Mouse (Mus musculus): Measurements from ENCODE around the gene Tcea2. TPM values are rescaled to one million over a fixed set of nuclear protein-coding genes. Genes with fewer than 3 reads are reported as not detected.

Tcea2 gene
- total RNA-seq, 2 experiments from 2014 or later: 7.5 to 9.7 TPM

DNA sequence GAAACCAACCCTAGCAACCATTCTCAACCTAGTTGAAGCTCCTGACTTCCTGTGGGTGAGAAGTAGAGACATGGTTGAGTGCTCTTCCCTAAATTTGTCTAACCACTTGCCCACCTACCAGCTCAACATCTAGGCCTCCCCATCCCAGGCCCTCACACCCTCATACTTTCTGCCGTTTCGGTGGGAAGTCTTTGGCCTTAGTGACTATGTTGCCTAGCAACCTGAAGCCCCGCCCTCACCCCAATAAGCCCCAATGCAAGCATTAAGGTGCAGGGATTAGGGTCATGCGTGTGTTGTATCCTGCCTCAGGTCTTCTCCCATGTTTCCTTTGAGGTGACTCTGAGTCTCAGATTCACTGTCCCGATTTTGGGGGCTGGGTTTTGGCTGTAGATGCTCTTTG lies 18.1 kb downstream of the Tcea2 start, which contains the start of gene Lkaaear1:
Lkaaear1 (minus strand) TSS at position 202 of the 400 bp plus-strand sequence.
- peak in 1 of 2 experiments; percentile 9 for DNase-seq (ENCODE audit: low spot score in 2 of 2)

DNA sequence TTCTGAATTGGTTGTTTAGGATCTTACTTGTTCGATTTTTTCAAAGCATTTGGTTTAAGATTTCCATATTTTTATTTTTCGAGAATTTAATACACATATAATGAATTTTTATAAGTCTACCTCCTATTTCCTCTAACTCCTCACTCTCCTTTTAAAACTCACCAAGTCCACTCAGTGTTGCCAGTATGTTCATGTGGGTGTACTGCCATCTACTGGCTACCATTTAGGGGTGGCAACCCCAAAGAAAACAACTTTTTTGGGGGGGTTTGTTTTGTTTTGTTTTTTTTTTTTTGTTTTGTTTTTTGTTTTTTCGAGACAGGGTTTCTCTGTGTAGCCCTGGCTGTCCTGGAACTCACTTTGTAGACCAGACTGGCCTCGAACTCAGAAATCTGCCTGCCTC lies 26.6 kb downstream of the Tcea2 start:
- no peak for DNase-seq (ENCODE audit: low spot score in 2 of 2)

DNA sequence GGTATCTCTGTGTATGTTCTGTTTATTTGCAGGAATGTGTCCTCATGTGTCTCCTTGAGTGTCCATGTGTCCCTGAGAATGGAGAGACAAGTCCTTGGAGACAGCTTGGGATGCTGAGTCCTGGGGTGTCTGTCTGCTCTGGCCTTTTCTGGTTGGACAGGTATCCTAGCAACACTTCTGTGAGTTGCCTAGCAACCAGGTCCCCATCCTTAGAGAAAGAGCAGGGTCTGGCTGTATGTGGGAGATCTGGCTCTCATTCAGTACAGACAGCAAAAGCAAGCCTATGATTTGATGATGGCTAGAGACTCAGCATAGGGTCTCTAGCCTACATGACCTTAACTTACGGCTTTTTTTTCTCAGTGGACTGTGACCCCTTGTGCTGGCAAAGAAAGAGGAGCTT lies 33.6 kb downstream of the Tcea2 start:
- no peak for DNase-seq (ENCODE audit: low spot score in 2 of 2)

DNA sequence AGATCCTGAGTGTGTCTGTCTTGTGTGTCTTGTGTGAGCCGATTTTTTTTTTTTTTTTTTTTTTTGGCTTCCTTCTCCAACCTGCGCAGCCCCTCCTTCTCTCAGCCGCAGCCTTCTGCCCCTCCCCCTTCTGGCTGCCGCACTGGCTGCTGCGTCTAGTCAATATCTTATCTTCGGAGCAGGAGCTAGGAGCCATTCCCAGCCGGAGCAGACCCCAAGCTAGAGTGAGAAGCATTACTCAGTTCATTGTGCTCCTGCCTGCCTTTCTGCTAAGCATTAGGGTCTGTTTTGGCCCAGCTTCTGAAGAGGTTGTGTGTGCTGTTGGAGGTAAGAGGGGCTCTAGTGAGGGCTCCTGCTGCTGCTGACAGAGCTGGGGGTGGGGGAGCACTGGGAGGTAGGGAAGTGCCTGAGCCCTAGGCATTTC lies 34.8 kb downstream of the Tcea2 start, which contains the start of gene Oprl1:
Oprl1 (plus strand) TSS at position 114 of the 424 bp plus-strand sequence.
- no peak for DNase-seq (ENCODE audit: low spot score in 2 of 2)

DNA sequence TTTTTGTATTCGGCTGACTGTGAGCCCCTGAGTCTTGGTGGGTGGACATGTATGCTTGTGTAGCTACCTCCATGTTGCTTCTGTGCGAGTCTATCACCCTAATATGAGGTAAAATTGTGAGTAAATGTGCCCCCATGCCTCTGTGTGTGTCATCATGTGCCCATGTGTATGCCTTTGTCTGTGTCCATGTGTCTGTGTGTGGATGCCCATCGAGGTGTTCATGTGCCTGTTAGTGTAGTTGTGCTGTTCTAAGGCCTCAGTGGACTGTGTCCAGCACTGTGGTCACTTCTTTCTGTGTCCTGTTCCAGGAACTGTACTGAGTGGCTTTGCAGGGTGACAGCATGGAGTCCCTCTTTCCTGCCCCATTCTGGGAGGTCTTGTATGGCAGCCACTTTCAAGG lies 35.3 kb downstream of the Tcea2 start:
- no peak for DNase-seq (ENCODE audit: low spot score in 2 of 2)

DNA sequence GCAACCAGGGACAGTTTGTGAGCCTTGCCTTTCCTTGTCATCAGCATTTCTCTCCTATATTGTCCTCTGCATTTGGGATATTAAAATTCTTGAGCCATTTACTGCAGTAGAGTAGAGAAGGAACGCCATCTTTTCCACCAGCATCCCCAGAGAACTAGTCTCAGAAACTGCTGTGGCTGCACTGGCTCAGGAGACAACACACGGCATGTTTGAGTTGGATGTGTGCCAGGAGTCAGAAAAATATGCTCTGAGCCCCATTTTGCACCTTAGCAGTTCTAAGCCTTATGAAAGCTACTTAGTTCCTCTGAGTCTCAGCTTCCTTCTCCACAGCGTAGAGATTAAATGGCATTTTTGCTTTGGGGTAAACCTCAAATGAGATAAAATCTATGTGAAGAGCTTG lies 36.9 kb downstream of the Tcea2 start:
- no peak for DNase-seq (ENCODE audit: low spot score in 2 of 2)

DNA sequence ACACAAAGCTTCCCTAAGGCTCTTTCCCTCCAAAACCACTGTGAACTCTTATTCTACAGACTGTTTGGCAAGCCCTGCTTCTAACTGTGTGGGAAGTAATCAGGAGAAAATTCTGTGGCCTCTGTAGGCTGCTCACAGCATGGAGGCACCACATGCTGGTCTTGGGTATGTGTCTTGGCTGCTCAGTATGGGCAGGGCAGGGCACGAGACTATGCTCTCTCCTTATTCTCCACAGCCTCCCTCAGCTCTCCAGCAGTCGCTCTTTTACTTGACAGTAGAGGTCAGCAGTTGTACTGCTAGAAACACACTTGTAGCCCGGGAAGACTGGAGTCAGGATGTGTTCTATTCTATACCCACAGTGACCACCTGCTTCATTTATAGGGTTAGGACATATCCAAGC lies 40.0 kb downstream of the Tcea2 start:
- no peak for DNase-seq (ENCODE audit: low spot score in 2 of 2)

DNA sequence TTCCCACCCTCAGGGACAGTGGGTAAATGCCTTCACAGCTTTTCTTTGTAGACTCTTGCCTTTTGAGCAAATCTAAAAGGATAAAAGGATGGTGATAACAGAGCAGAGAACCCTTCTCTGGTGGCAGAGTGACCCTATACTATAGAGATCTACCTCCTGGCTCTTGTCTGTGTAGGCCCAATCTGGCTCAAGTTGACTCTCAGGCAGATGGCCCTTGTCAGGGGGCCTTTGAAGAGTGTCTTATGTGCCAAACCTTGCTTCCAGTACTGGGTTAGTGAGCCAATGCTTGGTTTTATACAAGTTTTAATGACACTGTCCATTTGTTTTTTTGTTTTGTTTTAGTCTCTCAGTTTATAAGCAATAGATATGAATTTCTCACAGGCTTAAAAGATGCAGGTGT lies 41.1 kb downstream of the Tcea2 start:
- no peak for DNase-seq (ENCODE audit: low spot score in 2 of 2)

DNA sequence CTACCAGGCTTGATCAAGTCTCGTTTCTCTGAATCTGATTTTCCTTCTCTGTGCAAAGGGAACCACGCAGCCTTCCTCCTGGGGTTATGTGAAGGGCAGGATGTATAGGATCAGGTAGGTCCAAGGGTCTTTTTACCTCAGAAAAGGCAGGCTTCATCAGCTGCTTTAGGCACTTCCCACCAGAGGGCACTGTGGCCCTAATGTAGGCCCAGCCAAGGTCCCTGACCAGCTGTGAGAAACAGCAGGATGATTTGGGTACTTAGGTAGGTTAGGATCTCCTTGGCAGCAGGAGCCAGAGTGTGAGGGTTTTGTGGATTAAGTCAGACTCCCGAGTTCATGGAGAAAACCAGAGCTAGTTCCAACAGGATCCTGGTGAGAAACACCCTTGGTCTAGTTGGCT lies 42.1 kb downstream of the Tcea2 start:
- no peak for DNase-seq (ENCODE audit: low spot score in 2 of 2)

DNA sequence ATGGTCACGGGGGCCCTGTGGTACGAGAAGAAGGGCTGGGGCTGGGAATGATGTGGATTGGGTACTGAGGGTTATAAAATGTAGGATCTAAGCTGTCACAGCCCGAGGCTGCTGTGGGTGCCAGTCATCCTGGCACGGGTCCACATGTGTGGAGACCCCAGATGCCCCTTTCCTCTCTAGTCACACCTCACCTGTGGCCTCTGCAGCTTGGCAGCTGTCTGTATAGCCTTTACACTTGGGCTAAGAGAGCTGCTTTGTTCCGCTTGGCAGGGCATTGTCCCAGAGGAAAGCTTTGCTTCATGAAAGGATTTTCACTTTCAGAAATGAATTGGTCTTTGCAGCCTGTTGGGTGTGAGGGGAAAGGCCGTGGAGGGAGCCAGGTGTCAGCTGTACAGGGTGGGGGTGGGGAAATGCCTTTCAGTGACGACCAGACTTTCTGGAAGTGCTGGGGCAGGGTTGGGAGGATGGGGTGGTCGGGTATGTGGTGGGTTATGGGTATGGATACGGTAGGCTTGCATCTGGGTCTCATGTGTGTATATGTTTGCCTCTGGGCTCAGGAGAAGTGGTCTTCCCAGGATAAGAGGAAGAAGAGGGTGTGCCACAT lies 47.7 kb downstream of the Tcea2 start:
- no peak for DNase-seq (ENCODE audit: low spot score in 2 of 2)

DNA sequence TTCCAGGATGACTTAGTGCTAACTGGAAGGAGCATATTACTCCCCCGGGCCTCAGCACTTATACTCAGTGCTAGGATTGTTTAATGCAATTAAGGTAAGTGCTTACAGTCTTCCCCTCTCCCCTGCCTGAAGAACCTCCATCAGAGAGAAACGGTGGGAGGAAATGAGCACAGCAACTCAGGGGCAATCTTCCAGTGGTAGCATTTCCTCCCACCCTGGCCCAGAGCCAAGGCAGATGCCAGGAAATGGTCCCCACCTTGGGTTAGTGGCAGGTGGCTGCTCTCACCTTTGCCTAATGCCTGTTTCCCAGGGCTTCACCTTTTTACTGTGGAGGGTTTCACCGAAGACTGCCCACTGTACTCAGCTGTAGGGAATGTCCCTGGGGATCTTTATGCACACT lies 49.9 kb downstream of the Tcea2 start:
- DNase-seq (ENCODE audit: low spot score in 2 of 2): no peak

Other genes starting within 250 kb of the Tcea2 start
- gene Zbtb46, start 220.9 kb upstream of the Tcea2 start, total RNA-seq (2021): 10 to 100 TPM; 10.1 to 12.0 TPM
- gene Abhd16b, start 187.1 kb upstream of the Tcea2 start, total RNA-seq (2021): not detected
- 10 to 100 TPM; 86.8 to 93.0 TPM for gene Tpd52l2, start 183.2 kb upstream of the Tcea2 start, total RNA-seq (2021)
- 10 to 100 TPM; 84.7 to 88.0 TPM for gene Dnajc5, start 159.8 kb upstream of the Tcea2 start, total RNA-seq (2021)
- gene Uckl1, start 95.4 kb upstream of the Tcea2 start, total RNA-seq (2021): 10 to 100 TPM; 40.2 to 49.9 TPM
- 10 to 100 TPM; 41.9 to 43.9 TPM for gene Prpf6, start 88.4 kb upstream of the Tcea2 start, total RNA-seq (2021)
- gene Zfp512b, start 87.5 kb upstream of the Tcea2 start, total RNA-seq (2021): 10 to 100 TPM; 49.8 to 51.4 TPM
- 1 to 10 TPM; 1.7 to 1.9 TPM for gene Samd10, start 81.1 kb upstream of the Tcea2 start, total RNA-seq (2021)
- gene Gm29797, start 23.3 kb upstream of the Tcea2 start, total RNA-seq (2021): under 1 TPM in 1 of 2 experiments, not detected in 1; 0.36 TPM
- gene Sox18, start 8.7 kb upstream of the Tcea2 start, total RNA-seq (2021): 10 to 100 TPM; 33.9 to 34.4 TPM
- 10 to 100 TPM; 16.4 to 20.1 TPM for gene Rgs19, start 13.7 kb downstream of the Tcea2 start, total RNA-seq (2021)
- not detected for gene Lkaaear1, start 18.1 kb downstream of the Tcea2 start, total RNA-seq (2021)
- not detected for gene Oprl1, start 34.7 kb downstream of the Tcea2 start, total RNA-seq (2021)
- gene Myt1, start 83.0 kb downstream of the Tcea2 start, total RNA-seq (2021): under 1 TPM in 1 of 2 experiments, not detected in 1; 0.29 TPM
- gene Pcmtd2, start 157.5 kb downstream of the Tcea2 start, total RNA-seq (2021): 10 to 100 TPM; 26.2 to 28.5 TPM
- 10 to 100 TPM; 12.4 to 13.2 TPM for gene Polr3k, start 184.0 kb downstream of the Tcea2 start, total RNA-seq (2021)